Mouse (Mus musculus) ES-Bruce4 (cell line): ENCODE results near the gene Vamp5. TPM values are rescaled to one million over a fixed set of nuclear protein-coding genes. Genes with fewer than 3 reads are reported as not detected.

ENCODE experiments used
- H3K27ac ChIP-seq: 2 replicates; pipeline ENCODE4 v1.5.1; 2012; ENCODE audit warnings: low read length, inconsistent platforms; ENCODE audit not compliant: insufficient read depth
- H3K27me3 ChIP-seq: 2 replicates; pipeline ENCODE4 v1.6.1; 2012; ENCODE audit warnings: mild to moderate bottlenecking, low read length, inconsistent platforms; ENCODE audit not compliant: control insufficient read depth, poor library complexity, insufficient read depth, severe bottlenecking
- H3K36me3 ChIP-seq: 2 replicates; pipeline ENCODE4 v1.6.1; 2012; ENCODE audit warnings: inconsistent platforms, mild to moderate bottlenecking, low read length, moderate library complexity; ENCODE audit not compliant: control insufficient read depth, poor library complexity, insufficient read depth, severe bottlenecking
- H3K4me1 ChIP-seq: one replicate; pipeline ENCODE4 v1.8.1; 2011; ENCODE audit warnings: low read length; ENCODE audit not compliant: control insufficient read depth, insufficient read depth
- H3K4me3 ChIP-seq: 2 replicates; pipeline ENCODE4 v1.5.1; 2011; ENCODE audit warnings: low read depth, mild to moderate bottlenecking, low read length
- H3K9ac ChIP-seq: 2 replicates; pipeline ENCODE4 v1.6.1; 2012; ENCODE audit warnings: low read depth, mild to moderate bottlenecking, inconsistent platforms; ENCODE audit not compliant: poor library complexity, severe bottlenecking
- H3K9me3 ChIP-seq: replicated peaks from 2 replicates; pipeline ENCODE4 v1.6.1; 2012; ENCODE audit warnings: mild to moderate bottlenecking, low read length, inconsistent platforms; ENCODE audit not compliant: control insufficient read depth, poor library complexity, insufficient read depth, severe bottlenecking
- CTCF ChIP-seq: IDR thresholded peaks from one replicate; pipeline ENCODE4 v1.8.1; 2011; ENCODE audit warnings: low read depth, low read length
- EP300 ChIP-seq: IDR thresholded peaks from 2 replicates; pipeline ENCODE4 v1.6.1; 2011; ENCODE audit warnings: low read depth, low read length; ENCODE audit not compliant: insufficient read depth
- POLR2A ChIP-seq: IDR thresholded peaks from one replicate; pipeline ENCODE4 v1.8.1; 2011; ENCODE audit warnings: low read length; ENCODE audit not compliant: insufficient read depth
- polyA plus RNA-seq: library from polyadenylated mRNA; stranded (reverse); fragments of >200 nt; gene quantifications from 2 replicates; pipeline ENCODE4 v1.2.4, GENCODE M21; 2011; ENCODE audit warnings: low read depth; ENCODE audit not compliant: missing spikeins, insufficient read depth, insufficient read length

Vamp5 gene
- 1.9 and 2.2 TPM in 2 replicates for polyA plus RNA-seq

- no peak within 1 kb of the TSS for H3K27ac ChIP-seq
Observed at GRCm38 (mm10) chr6:72380131-72380770, at the start of gene Vamp5. Gene Vamp5, minus strand, starts transcription at chr6:72380468.

DNA sequence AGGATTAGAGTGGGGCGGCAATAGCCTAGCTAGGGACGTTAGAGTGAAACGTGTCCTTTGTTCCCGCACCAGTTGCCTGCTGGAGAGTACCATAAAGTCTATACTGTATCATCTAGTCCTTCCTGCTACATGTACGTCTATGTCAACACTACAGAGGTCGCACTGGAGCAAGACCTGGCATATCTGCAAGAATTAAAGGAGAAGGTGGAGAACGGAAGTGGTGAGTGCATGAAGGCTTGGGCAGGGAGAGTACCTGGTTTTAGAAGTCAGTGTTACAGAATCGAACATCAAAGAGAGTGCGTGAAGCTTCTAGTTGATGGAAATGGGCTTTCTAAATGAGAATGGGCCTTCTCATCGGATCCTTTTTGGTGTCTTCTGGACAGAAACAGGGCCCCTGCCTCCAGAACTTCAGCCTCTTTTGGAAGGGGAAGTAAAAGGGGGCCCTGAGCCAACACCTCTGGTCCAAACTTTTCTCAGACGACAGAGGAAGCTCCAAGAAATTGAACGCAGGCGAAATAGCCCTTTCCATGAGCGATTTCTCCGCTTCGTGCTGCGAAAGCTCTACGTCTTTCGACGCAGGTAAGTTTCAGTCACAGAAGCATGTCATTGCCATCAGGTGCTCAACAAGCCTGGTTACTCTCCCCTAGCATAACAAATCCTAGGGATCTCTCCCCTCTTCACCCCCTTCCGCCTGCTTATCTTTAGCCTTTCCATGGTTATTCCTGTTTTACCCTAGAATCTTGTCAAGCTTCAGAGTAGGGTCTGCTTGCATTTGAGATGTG is 49.0 kb upstream of the Vamp5 start:
- no peaks in the 10 kb centered on the region for H3K4me1 ChIP-seq
- TF ChIP-seq POLR2A (no peak), EP300 (no peak), CTCF (no peak)
- no peak overlapping the region for H3K9ac ChIP-seq
- peak overlapping the region; percentile 40; the same call in 1 of the 2 replicates for H3K27ac ChIP-seq
- H3K27me3 ChIP-seq, result no peaks in the 10 kb centered on the region
- no peak overlapping the region for H3K4me3 ChIP-seq
- peaks cover 45% of the 10 kb centered on the region for H3K36me3 ChIP-seq
- no peaks in the 10 kb centered on the region; the same call in 1 of the 2 replicates for H3K9me3 ChIP-seq

More at GRCm38 (mm10) chr6:72380131-72380770, at the start of gene Vamp5:
- TF ChIP-seq EP300 (no peak), POLR2A (no peak), CTCF (peak; percentile 26)
- peak within 1 kb of the TSS; percentile 44 for H3K9ac ChIP-seq
- H3K4me1 ChIP-seq, result no peaks in the 10 kb centered on the region
- no peaks in the 10 kb centered on the region for H3K9me3 ChIP-seq
- H3K36me3 ChIP-seq, result no peaks in the 10 kb centered on the region
- peak within 1 kb of the TSS; percentile 58 for H3K4me3 ChIP-seq
- H3K27me3 ChIP-seq, result no peaks in the 10 kb centered on the region

DNA sequence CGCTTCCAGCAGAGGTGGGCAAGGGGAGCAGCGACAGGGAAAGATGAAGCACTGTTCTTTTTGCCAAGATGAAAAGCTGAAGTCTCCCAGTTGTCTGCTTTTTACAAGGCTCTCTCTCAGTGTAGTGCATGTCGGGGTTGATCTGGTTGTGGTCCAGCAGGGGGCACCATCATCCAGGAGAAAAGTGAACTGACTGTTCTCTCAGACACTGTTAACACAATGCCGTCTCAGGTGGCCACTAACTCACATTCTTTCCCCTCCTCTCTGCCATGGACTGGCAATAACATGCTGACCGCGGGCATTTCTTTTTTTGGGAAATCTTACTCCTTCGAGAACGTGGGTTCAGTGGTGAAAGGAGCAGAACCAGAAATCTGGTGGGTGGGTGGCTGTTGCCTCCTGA is 47.8 kb upstream of the Vamp5 start:
- Histone ChIP-seq H3K9me3 (no peaks in the 10 kb centered on the region; the same call in 1 of the 2 replicates), H3K36me3 (peaks cover 41% of the 10 kb centered on the region), H3K4me1 (no peaks in the 10 kb centered on the region), H3K4me3 (no peak overlapping the region), H3K9ac (no peak overlapping the region), H3K27me3 (no peaks in the 10 kb centered on the region), H3K27ac (no peak overlapping the region)
- TF ChIP-seq POLR2A, result no peak
- no peak for TF ChIP-seq EP300
- peak; percentile 82 for TF ChIP-seq CTCF

DNA sequence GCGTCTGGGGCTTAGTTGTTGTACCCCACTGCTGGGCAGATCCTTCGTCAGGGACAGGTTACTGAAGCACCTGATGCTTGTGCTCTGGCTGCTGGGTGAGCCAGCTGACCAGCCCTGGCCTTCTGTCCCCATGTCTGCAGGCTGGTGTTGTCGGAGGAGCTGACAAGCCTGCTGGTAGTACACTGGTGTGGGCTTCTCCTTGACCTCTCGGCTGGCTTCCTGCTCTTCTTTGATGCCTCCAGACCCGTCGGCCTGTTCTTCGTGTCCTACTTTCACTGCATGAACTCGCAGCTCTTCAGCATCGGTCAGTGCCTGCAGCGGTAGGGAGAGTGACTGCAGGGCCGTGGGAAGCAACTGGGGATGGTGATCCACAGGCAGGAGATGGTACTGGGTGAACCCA is 45.4 kb upstream of the Vamp5 start:
- H3K4me3 ChIP-seq, result no peak overlapping the region
- H3K9me3 ChIP-seq, result no peaks in the 10 kb centered on the region; the same call in 1 of the 2 replicates
- H3K27ac ChIP-seq, result no peak overlapping the region
- H3K4me1 ChIP-seq, result no peaks in the 10 kb centered on the region
- H3K36me3 ChIP-seq, result peaks cover 26% of the 10 kb centered on the region
- no peak overlapping the region for H3K9ac ChIP-seq
- no peaks in the 10 kb centered on the region for H3K27me3 ChIP-seq
- no peak for TF ChIP-seq POLR2A
- no peak for TF ChIP-seq EP300
- no peak for TF ChIP-seq CTCF

- H3K4me1 ChIP-seq, result no peaks in the 10 kb centered on the region
- H3K9ac ChIP-seq, result no peak overlapping the region
- peaks cover 15% of the 10 kb centered on the region for H3K36me3 ChIP-seq
- H3K27ac ChIP-seq, result no peak overlapping the region
- no peaks in the 10 kb centered on the region; the same call in 1 of the 2 replicates for H3K9me3 ChIP-seq
- TF ChIP-seq POLR2A (no peak), CTCF (no peak), EP300 (no peak)
- H3K4me3 ChIP-seq, result no peak overlapping the region
- no peaks in the 10 kb centered on the region for H3K27me3 ChIP-seq
Observed at GRCm38 (mm10) chr6:72420901-72421300, 40.6 kb upstream of the Vamp5 start.
